Mouse (Mus musculus) ES-CJ7 (cell line): ENCODE results near the gene Srpk3.

Source experiments
- DNase-seq: peaks from one replicate; pipeline ENCODE4 v3.0.0; 2011; ENCODE audit warnings: low read depth, low spot score

Srpk3 gene

GRCm38 (mm10) chrX:73774168-73774760, at the start of gene Srpk3:
Srpk3 (plus strand) TSS chrX:73774405.
- DNase-seq, result no peak

- no peak for DNase-seq
Observed at GRCm38 (mm10) chrX:73730908-73731307, 43.3 kb upstream of the Srpk3 start.

GRCm38 (mm10) chrX:73738155-73738554, 36.0 kb upstream of the Srpk3 start:
- DNase-seq, result peak; percentile 40

GRCm38 (mm10) chrX:73739151-73739550, 35.1 kb upstream of the Srpk3 start:
- DNase-seq, result peak; percentile 93

- DNase-seq, result peak; percentile 55
Observed at GRCm38 (mm10) chrX:73739841-73740240, 34.4 kb upstream of the Srpk3 start.

GRCm38 (mm10) chrX:73744774-73745481, 29.3 kb upstream of the Srpk3 start:
- DNase-seq, result no peak

GRCm38 (mm10) chrX:73748977-73749376, 25.2 kb upstream of the Srpk3 start:
- DNase-seq, result peak; percentile 33

GRCm38 (mm10) chrX:73756334-73757140, 17.7 kb upstream of the Srpk3 start, which contains the start of gene Plxnb3:
Plxnb3 (plus strand) TSS chrX:73757090.
- no peak for DNase-seq

GRCm38 (mm10) chrX:73758611-73759290, 15.5 kb upstream of the Srpk3 start:
- no peak for DNase-seq

- no peak for DNase-seq
Observed at GRCm38 (mm10) chrX:73765311-73765710, 8.9 kb upstream of the Srpk3 start.

GRCm38 (mm10) chrX:73767267-73767666, 6.9 kb upstream of the Srpk3 start:
- peak; percentile 25 for DNase-seq

- no peak for DNase-seq
Observed at GRCm38 (mm10) chrX:73774802-73775483, 738 bp downstream of the Srpk3 start.

- DNase-seq, result no peak
Observed at GRCm38 (mm10) chrX:73782227-73782626, 8.0 kb downstream of the Srpk3 start.

- no peak for DNase-seq
Observed at GRCm38 (mm10) chrX:73785666-73786065, 11.5 kb downstream of the Srpk3 start.

GRCm38 (mm10) chrX:73786364-73787224, 12.4 kb downstream of the Srpk3 start, which contains the start of the genes Idh3g and Ssr4:
Idh3g (minus strand) TSS chrX:73786897.
Ssr4 (plus strand) TSS chrX:73787028.
- DNase-seq, result peak; percentile 96

GRCm38 (mm10) chrX:73787225-73787558, 13.0 kb downstream of the Srpk3 start:
- DNase-seq, result no peak

- no peak for DNase-seq
Observed at GRCm38 (mm10) chrX:73788501-73788900, 14.3 kb downstream of the Srpk3 start.

GRCm38 (mm10) chrX:73793039-73793438, 18.8 kb downstream of the Srpk3 start:
- DNase-seq, result no peak

- no peak for DNase-seq
Observed at GRCm38 (mm10) chrX:73793505-73793904, 19.3 kb downstream of the Srpk3 start.

- peak; percentile 68 for DNase-seq
Observed at GRCm38 (mm10) chrX:73797511-73797910, 23.3 kb downstream of the Srpk3 start.
